Mouse (Mus musculus) regulatory T cell (primary cell): Measurements from ENCODE around the gene Bicra.

Source experiments
- in situ Hi-C: fragments of 300-600 bp; cut with MboI, MseI; formaldehyde crosslinking; loops from one replicate; pipeline ENCODE4 v1.15.1; 2025; ENCODE audit warnings: high pct_unique_total_duplicates

The Bicra gene

GRCm38 (mm10) chr7:16014521-16015175 is 33.1 kb downstream of the Bicra start:
- in situ Hi-C loops: no loop called here

DNA sequence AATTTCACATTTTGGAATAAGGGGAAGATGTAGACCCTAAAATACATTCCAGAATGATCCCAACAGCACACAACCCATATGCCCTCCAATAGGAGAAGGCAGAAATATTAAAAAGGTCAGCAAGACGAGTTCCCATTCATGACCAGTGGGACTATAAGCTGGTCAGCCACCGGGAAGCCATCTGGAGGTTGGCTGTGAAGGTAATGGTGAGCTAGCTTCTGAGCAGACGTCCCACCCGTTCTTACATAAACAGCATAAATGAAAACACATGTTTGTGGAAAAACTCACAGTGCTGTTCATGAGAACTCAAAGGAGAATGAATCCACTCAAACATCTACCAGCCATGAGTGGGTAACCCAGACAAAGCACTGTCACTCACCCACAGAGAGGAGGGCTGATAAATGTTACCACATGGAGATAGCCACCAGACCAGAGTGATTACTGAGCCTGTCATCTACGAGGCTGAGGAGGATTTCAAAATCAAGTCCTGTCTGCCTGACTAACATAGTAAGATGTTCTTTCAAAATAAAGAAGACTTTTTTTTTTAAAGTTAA is 33.9 kb downstream of the Bicra start:
- in situ Hi-C loops: no loop called here

GRCm38 (mm10) chr7:16012576-16013263 is 35.0 kb downstream of the Bicra start:
- in situ Hi-C loops: no loop called here

- in situ Hi-C loops: no loop called here
These were observed 36.2 kb downstream of the Bicra start for GRCm38 (mm10) chr7:16011418-16012085.

- in situ Hi-C loops: no loop called here
These were observed 37.1 kb downstream of the Bicra start for GRCm38 (mm10) chr7:16010649-16011048.

GRCm38 (mm10) chr7:16009636-16010035 is 38.1 kb downstream of the Bicra start:
- in situ Hi-C loops: no loop called here

- in situ Hi-C loops: no loop called here
These were observed 42.7 kb downstream of the Bicra start for GRCm38 (mm10) chr7:16005020-16005419.

GRCm38 (mm10) chr7:16004177-16004856 is 43.4 kb downstream of the Bicra start:
- in situ Hi-C loops: loop anchor here (5.0 kb wide), 1 partner anchor 138 kb away; no protein-coding TSS in a partner anchor

DNA sequence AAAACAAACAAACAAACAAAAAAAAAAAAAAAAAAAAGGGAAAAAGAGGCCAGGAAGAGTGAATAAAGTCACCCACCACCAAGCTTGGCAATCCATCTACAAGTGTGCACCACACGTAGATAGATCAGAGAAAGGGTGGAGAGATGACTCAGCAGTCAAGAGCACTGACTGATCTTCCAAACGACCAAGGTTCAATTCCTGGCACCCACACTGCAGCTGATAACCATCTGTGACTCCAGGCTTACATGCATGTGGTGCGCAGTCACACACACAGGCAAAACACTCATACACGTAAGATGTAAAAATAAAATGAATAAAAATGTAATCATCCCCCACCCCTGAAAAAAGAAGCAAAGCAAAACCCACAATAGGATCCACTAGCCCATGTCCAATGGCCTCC is 44.7 kb downstream of the Bicra start:
- in situ Hi-C loops: loop anchor here (5.0 kb wide), 1 partner anchor 139 kb away; no protein-coding TSS in a partner anchor

DNA sequence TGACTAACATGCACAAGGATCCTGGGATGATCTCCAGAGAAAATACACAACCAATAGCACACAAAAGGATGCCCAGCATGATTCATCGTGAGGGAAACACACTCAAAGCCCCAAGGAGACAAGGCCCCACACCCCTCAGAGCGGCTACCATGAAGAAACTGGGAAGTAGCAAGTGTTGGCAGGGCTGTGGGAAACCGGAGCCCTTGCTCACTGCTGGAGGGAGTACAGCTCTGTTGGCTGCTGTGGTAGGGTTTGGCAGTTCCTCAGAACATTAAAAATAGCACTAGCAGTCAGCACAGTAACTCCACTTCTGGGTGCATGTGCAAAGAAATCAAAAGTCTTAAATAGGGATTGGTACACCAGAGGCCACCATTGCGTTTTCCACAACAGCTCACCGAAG is 45.5 kb downstream of the Bicra start:
- in situ Hi-C loops: loop anchor here (5.0 kb wide), 1 partner anchor 140 kb away; no protein-coding TSS in a partner anchor

DNA sequence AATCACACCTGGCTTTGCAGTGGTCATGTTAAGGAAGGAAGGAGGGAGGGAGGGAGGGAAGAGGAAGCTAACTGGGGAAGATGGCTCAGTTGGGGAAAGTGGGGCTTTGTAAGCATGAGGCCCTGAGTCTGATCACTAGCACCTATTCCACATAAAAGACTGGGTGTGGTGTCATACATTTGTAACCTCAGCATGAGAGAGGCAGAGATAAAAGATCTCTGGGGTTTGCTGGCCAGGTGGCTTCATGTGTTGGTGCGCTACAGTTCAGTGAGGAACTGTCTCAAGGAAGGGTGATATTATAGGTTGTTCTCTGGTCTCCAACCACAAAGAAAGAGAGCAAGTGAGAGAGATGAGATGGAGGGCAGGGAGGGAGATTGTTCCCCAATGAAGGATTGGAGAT is 46.0 kb downstream of the Bicra start:
- in situ Hi-C loops: loop anchor here (5.0 kb wide), 1 partner anchor 141 kb away; no protein-coding TSS in a partner anchor

GRCm38 (mm10) chr7:15993789-15994188 is 53.9 kb downstream of the Bicra start:
- in situ Hi-C loops: no loop called here

GRCm38 (mm10) chr7:15993152-15993551 is 54.6 kb downstream of the Bicra start:
- in situ Hi-C loops: no loop called here

- in situ Hi-C loops: no loop called here
These were observed 56.0 kb downstream of the Bicra start for GRCm38 (mm10) chr7:15991764-15992163.

GRCm38 (mm10) chr7:15987661-15988356 is 59.9 kb downstream of the Bicra start:
- in situ Hi-C loops: no loop called here

DNA sequence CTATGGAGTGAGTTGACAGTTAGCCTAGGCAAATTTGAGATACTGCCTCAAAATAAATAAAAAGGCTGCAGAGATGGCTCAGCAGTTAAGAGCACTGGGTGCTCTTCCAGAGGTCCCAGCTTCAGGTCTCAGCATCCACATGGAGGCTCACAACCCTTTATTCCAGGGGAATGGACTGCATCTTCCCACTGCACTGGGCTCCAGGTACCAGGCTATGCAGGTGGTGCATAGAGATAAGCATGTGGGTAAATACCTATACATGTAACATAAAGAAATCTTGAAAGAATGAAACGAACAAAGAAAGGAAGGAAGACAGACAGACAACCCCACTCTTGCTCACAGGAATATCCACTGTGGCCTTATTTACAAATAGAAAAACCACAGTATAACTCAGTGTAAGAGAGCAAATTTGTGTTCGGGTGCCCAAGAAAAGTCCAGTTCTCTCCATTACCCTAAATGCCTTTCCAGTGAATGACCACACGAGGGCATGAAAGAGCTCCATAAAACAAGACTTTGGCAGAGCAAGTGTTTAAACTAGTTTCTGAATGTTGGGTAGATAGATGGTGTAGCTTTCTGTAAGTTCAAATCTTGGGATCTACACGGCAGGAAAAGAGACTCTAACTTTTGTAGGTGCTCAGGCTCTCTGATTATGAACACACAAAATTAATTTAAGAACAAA is 64.9 kb downstream of the Bicra start:
- in situ Hi-C loops: loop anchor here (5.0 kb wide), 1 partner anchor 79 kb away; the partner anchor contains the start of gene Zfp541

GRCm38 (mm10) chr7:15981538-15981937 is 66.2 kb downstream of the Bicra start:
- in situ Hi-C loops: loop anchor here (5.0 kb wide), 1 partner anchor 81 kb away; the partner anchor contains the start of gene Zfp541

DNA sequence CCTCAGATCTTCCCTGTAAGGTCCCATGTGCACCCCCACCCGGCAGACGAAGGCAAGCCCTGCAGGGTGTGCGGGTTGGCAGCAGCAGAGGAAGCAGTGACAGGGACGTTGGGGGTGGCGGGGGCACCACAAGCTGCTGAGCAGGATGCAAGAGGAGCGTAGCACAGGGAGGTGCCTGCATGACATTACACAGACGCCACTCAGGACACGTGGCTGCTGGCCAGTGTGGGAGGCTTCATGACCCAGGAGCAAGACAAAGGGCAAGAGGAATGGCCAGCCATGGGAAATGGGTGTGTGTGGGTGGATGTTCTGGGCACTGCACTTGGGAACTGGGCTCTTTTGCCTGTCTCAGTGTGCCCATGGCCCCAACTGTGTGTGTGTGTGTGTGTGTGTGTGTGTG is 67.5 kb downstream of the Bicra start:
- in situ Hi-C loops: loop anchor here (5.0 kb wide), 1 partner anchor 82 kb away; the partner anchor contains the start of gene Zfp541

- in situ Hi-C loops: no loop called here
These were observed 71.8 kb downstream of the Bicra start for GRCm38 (mm10) chr7:15975904-15976303.

- in situ Hi-C loops: no loop called here
These were observed 72.3 kb downstream of the Bicra start for GRCm38 (mm10) chr7:15975451-15975850.
